15 mouse cellular contexts compared by ENCODE assay signal in the genomic region with DNA sequence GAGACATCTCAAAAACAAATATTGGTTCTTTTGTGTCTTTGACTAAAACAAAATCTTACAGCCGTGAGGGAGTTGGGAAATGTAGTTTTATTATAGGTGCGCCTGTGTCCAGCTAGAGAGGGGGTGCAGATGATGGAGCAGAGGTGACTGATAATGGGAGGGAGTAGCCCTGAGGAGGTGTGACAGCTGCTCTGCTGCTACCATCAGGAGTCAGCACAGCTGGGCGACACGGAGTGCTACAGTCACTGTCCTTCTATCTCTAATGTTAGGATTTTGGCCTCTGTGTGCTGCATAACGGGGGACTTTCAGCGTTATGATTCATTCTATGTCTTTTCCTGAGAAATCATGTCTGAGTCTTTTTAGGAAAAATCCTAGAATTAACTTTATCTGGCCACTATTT.
"Had no signal": no experiment of that assay in that cellular context is flagged by ENCODE, and none has a peak within 500 bp of the region (broad histone marks: within the 10 kb centered on the region; RNA-seq: fewer than 3 reads in every experiment).

No protein-coding gene starts in this region.

- H3K9me3 ChIP-seq: midbrain, embryonic 10.5 days; midbrain, embryonic 12.5 days; neural tube, embryonic 12.5 days; stomach, embryonic 15.5 days had no signal

- DNase-seq: lung, adult 18-20 months; lung, embryonic 14.5 days; lung, postnatal 14 days; lung, postnatal 36 days; midbrain, embryonic 14.5 days; right cerebral cortex, postnatal 14 days; thymus, adult 2 months; thymus, postnatal 25 days; thymus, postnatal 4 days had no signal

- H3K36me3 ChIP-seq: midbrain, embryonic 10.5 days; midbrain, embryonic 12.5 days; neural tube, embryonic 12.5 days; stomach, embryonic 15.5 days had no signal

- H3K27ac ChIP-seq: midbrain, embryonic 10.5 days; midbrain, embryonic 12.5 days; neural tube, embryonic 12.5 days; stomach, embryonic 15.5 days; stomach, postnatal 0 days had no signal

- H3K9ac ChIP-seq: lung, embryonic 14.5 days; midbrain, embryonic 12.5 days; neural tube, embryonic 12.5 days; stomach, embryonic 15.5 days had no signal

- H3K4me2 ChIP-seq: lung, embryonic 14.5 days; midbrain, embryonic 12.5 days; neural tube, embryonic 12.5 days; stomach, embryonic 15.5 days had no signal

- H3K4me3 ChIP-seq: midbrain, embryonic 10.5 days; midbrain, embryonic 12.5 days; neural tube, embryonic 12.5 days; stomach, embryonic 15.5 days had no signal

- ATAC-seq: midbrain, embryonic 16.5 days had no signal

- H3K4me1 ChIP-seq: midbrain, embryonic 12.5 days; neural tube, embryonic 12.5 days had no signal

- H3K27me3 ChIP-seq: midbrain, embryonic 12.5 days; neural tube, embryonic 12.5 days; stomach, embryonic 15.5 days had no signal
